Mouse (Mus musculus) frontal cortex, postnatal 25 days (tissue): ENCODE data around the gene Irf1.

Experiments used
- DNase-seq, 2 experiments: peaks; one replicate each; pipeline ENCODE4 v3.0.0; 2022; ENCODE audit warnings: low spot score in 2 of 2

The Irf1 gene

GRCm38 (mm10) chr11:53783288-53783687 is 13.5 kb downstream of the Irf1 start:
- no peak for DNase-seq

GRCm38 (mm10) chr11:53785311-53785936 is 15.6 kb downstream of the Irf1 start:
- no peak for DNase-seq

- DNase-seq, result no peak
Observed at GRCm38 (mm10) chr11:53786058-53787031, 16.5 kb downstream of the Irf1 start.

GRCm38 (mm10) chr11:53788196-53788595 is 18.4 kb downstream of the Irf1 start:
- no peak for DNase-seq

- no peak for DNase-seq
Observed at GRCm38 (mm10) chr11:53789277-53789676, 19.5 kb downstream of the Irf1 start.

- DNase-seq, result no peak
Observed at GRCm38 (mm10) chr11:53792986-53793385, 23.2 kb downstream of the Irf1 start.

GRCm38 (mm10) chr11:53794015-53794414 is 24.2 kb downstream of the Irf1 start:
- no peak for DNase-seq

- DNase-seq, result no peak
Observed at GRCm38 (mm10) chr11:53794671-53795557, 25.1 kb downstream of the Irf1 start.

GRCm38 (mm10) chr11:53795813-53796212 is 26.0 kb downstream of the Irf1 start:
- no peak for DNase-seq

GRCm38 (mm10) chr11:53796409-53797151 is 26.8 kb downstream of the Irf1 start:
- DNase-seq, result no peak

- no peak for DNase-seq
Observed at GRCm38 (mm10) chr11:53797386-53797920, 27.6 kb downstream of the Irf1 start.

- DNase-seq, result no peak
Observed at GRCm38 (mm10) chr11:53798041-53798711, 28.4 kb downstream of the Irf1 start.

GRCm38 (mm10) chr11:53800036-53800435 is 30.2 kb downstream of the Irf1 start:
- DNase-seq, result no peak

- DNase-seq, result no peak
Observed at GRCm38 (mm10) chr11:53800975-53801374, 31.2 kb downstream of the Irf1 start.

GRCm38 (mm10) chr11:53803093-53803492 is 33.3 kb downstream of the Irf1 start:
- DNase-seq, result no peak

- DNase-seq, result no peak
Observed at GRCm38 (mm10) chr11:53803494-53803893, 33.7 kb downstream of the Irf1 start.

GRCm38 (mm10) chr11:53804569-53805344 is 34.9 kb downstream of the Irf1 start:
- no peak for DNase-seq

GRCm38 (mm10) chr11:53805786-53806185 is 36.0 kb downstream of the Irf1 start:
- DNase-seq, result no peak

- no peak for DNase-seq
Observed at GRCm38 (mm10) chr11:53809354-53809753, 39.5 kb downstream of the Irf1 start.

- no peak for DNase-seq
Observed at GRCm38 (mm10) chr11:53810156-53810555, 40.3 kb downstream of the Irf1 start.
